Mouse (Mus musculus) splenic B cell, adult 2 months (primary cell): Measurements from ENCODE around the gene Gnai2.

Experiments used
- DNase-seq: peaks from one replicate; pipeline ENCODE4 v3.0.0-alpha.2; 2011; ENCODE audit warnings: low read depth, low spot score
- H3K27me3 ChIP-seq: 2 replicates; pipeline ENCODE4 v1.6.1; 2012; ENCODE audit warnings: mild to moderate bottlenecking, low read length, moderate library complexity, mixed read lengths; ENCODE audit not compliant: control insufficient read depth, poor library complexity, insufficient read depth, severe bottlenecking
- H3K36me3 ChIP-seq: 2 replicates; pipeline ENCODE4 v1.6.1; 2012; ENCODE audit warnings: mild to moderate bottlenecking, low read length, moderate library complexity, mixed read lengths; ENCODE audit not compliant: control insufficient read depth, poor library complexity, insufficient read depth, severe bottlenecking

Gene Gnai2

GRCm38 (mm10) chr9:107629901-107630425 is 5.2 kb downstream of the Gnai2 start:
- Histone ChIP-seq H3K36me3 (peaks cover 5% of the 10 kb centered on the region), H3K27me3 (no peaks in the 10 kb centered on the region)
- peak; percentile 29 for DNase-seq

GRCm38 (mm10) chr9:107629411-107629730 is 5.8 kb downstream of the Gnai2 start:
- no peak for DNase-seq
- Histone ChIP-seq H3K27me3 (no peaks in the 10 kb centered on the region), H3K36me3 (peaks cover 5% of the 10 kb centered on the region)

- Histone ChIP-seq H3K36me3 (peaks cover 5% of the 10 kb centered on the region), H3K27me3 (no peaks in the 10 kb centered on the region)
- peak; percentile 89 for DNase-seq
Observed at GRCm38 (mm10) chr9:107628721-107629410, 6.3 kb downstream of the Gnai2 start.

GRCm38 (mm10) chr9:107627387-107628255 is 7.5 kb downstream of the Gnai2 start:
- DNase-seq = no peak
- Histone ChIP-seq H3K27me3 (no peaks in the 10 kb centered on the region), H3K36me3 (peaks cover 3% of the 10 kb centered on the region)

- peak; percentile 87 for DNase-seq
- H3K36me3 ChIP-seq = peaks cover 3% of the 10 kb centered on the region; the same call in 1 of the 2 replicates
Observed at GRCm38 (mm10) chr9:107626844-107627277, 8.3 kb downstream of the Gnai2 start.

GRCm38 (mm10) chr9:107626158-107626843 is 8.9 kb downstream of the Gnai2 start:
- DNase-seq = no peak
- peaks cover 3% of the 10 kb centered on the region; the same call in 1 of the 2 replicates for H3K36me3 ChIP-seq
- no peaks in the 10 kb centered on the region for H3K27me3 ChIP-seq

More at GRCm38 (mm10) chr9:107626844-107627277, 8.3 kb downstream of the Gnai2 start:
- no peaks in the 10 kb centered on the region for H3K27me3 ChIP-seq

- H3K27me3 ChIP-seq = no peaks in the 10 kb centered on the region
- DNase-seq = no peak
- peaks cover 3% of the 10 kb centered on the region; the same call in 1 of the 2 replicates for H3K36me3 ChIP-seq
Observed at GRCm38 (mm10) chr9:107625351-107626128, 9.6 kb downstream of the Gnai2 start.

- no peak for DNase-seq
- Histone ChIP-seq H3K36me3 (peaks cover 3% of the 10 kb centered on the region; the same call in 1 of the 2 replicates), H3K27me3 (no peaks in the 10 kb centered on the region)
Observed at GRCm38 (mm10) chr9:107624951-107625350, 10.2 kb downstream of the Gnai2 start.

GRCm38 (mm10) chr9:107624539-107624938 is 10.6 kb downstream of the Gnai2 start:
- H3K36me3 ChIP-seq = peaks cover 4% of the 10 kb centered on the region; the same call in 1 of the 2 replicates
- no peaks in the 10 kb centered on the region for H3K27me3 ChIP-seq
- peak; percentile 56 for DNase-seq

- Histone ChIP-seq H3K27me3 (no peaks in the 10 kb centered on the region), H3K36me3 (peaks cover 13% of the 10 kb centered on the region)
- no peak for DNase-seq
Observed at GRCm38 (mm10) chr9:107620954-107621353, 14.2 kb downstream of the Gnai2 start.

- Histone ChIP-seq H3K36me3 (peaks cover 20% of the 10 kb centered on the region), H3K27me3 (no peaks in the 10 kb centered on the region)
- no peak for DNase-seq
Observed at GRCm38 (mm10) chr9:107619546-107619879, 15.7 kb downstream of the Gnai2 start.

- Histone ChIP-seq H3K36me3 (peaks cover 24% of the 10 kb centered on the region), H3K27me3 (no peaks in the 10 kb centered on the region)
- no peak for DNase-seq
Observed at GRCm38 (mm10) chr9:107618778-107619545, 16.2 kb downstream of the Gnai2 start.

- Histone ChIP-seq H3K27me3 (no peaks in the 10 kb centered on the region), H3K36me3 (peaks cover 24% of the 10 kb centered on the region)
- no peak for DNase-seq
Observed at GRCm38 (mm10) chr9:107618098-107618497, 17.1 kb downstream of the Gnai2 start.
